Mouse (Mus musculus) left cerebral cortex, postnatal 36 days (tissue): ENCODE measurements around the gene Cxcr1. TPM values are rescaled to one million over a fixed set of nuclear protein-coding genes. Genes with fewer than 3 reads are reported as not detected.

Experiments used
- DNase-seq, 2 experiments: peaks; one replicate each; pipeline ENCODE4 v3.0.0; 2021 to 2022; ENCODE audit warnings: low spot score in 2 of 2, mixed read lengths in 1 of 2
- intact Hi-C: fragments of 180-260 bp; cut with DNase I; formaldehyde crosslinking; loops from one replicate; pipeline ENCODE4 v1.15.1; 2025
- microRNA-seq: library from miRNA; unstranded; fragments of <30 nt; microRNA quantifications from one replicate; pipeline ENCODE4 v1.2.0, GENCODE M21; 2022
- total RNA-seq, 2 experiments: library from RNA; stranded (reverse); gene quantifications; 2 replicates each; pipeline ENCODE4 v1.2.3; 2021

The Cxcr1 gene
- total RNA-seq, 2 experiments from 2014 or later: not detected

- no peak for DNase-seq
- intact Hi-C loops: no loop called here
Measured at GRCm38 (mm10) chr1:74151091-74151490, 43.3 kb downstream of the Cxcr1 start.

GRCm38 (mm10) chr1:74150101-74150500, 44.3 kb downstream of the Cxcr1 start:
- intact Hi-C loops: no loop called here
- DNase-seq: no peak

GRCm38 (mm10) chr1:74149106-74149885, 45.1 kb downstream of the Cxcr1 start:
- intact Hi-C loops: no loop called here
- DNase-seq: no peak

Small RNA genes within 50 kb of the gene (microRNA-seq; reads per million reads assigned to microRNA genes)
- gene Mir1928: not detected

Other genes with a start within 250 kb of the Cxcr1 start
- gene Tns1, start 70.2 kb downstream of the Cxcr1 start, total RNA-seq: 10 to 100 TPM; 36.1 to 50.9 TPM
- not detected for gene Rufy4, start 69.1 kb downstream of the Cxcr1 start, total RNA-seq
- under 1 TPM in 1 of 2 experiments, not detected in 1; 0.10 TPM for gene Cxcr2, start 40.6 kb downstream of the Cxcr1 start, total RNA-seq
- gene Arpc2, start 41.5 kb upstream of the Cxcr1 start, total RNA-seq: 100 to 1,000 TPM; 259 to 262 TPM
- gene Gpbar1, start 83.9 kb upstream of the Cxcr1 start, total RNA-seq: not detected
- 100 to 1,000 TPM; 139 to 143 TPM for gene Aamp, start 90.1 kb upstream of the Cxcr1 start, total RNA-seq
- gene Pnkd, start 90.3 kb upstream of the Cxcr1 start, total RNA-seq: 100 to 1,000 TPM; 151 to 166 TPM
- gene Tmbim1, start 111.0 kb upstream of the Cxcr1 start, total RNA-seq: 10 to 100 TPM; 21.5 to 26.4 TPM
- gene Catip, start 167.5 kb upstream of the Cxcr1 start, total RNA-seq: 1 to 10 TPM; 1.3 TPM
- 1 to 10 TPM; 2.6 to 5.1 TPM for gene Slc11a1, start 180.6 kb upstream of the Cxcr1 start, total RNA-seq
- gene Ctdsp1, start 196.9 kb upstream of the Cxcr1 start, total RNA-seq: 10 to 100 TPM; 23.0 to 25.2 TPM
- gene Vil1, start 214.7 kb upstream of the Cxcr1 start, total RNA-seq: 1 to 10 TPM in 1 of 2 experiments, under 1 TPM in 1; 0.39 to 1.1 TPM